8 mouse cellular contexts compared by ENCODE assay signal in the genomic region with DNA sequence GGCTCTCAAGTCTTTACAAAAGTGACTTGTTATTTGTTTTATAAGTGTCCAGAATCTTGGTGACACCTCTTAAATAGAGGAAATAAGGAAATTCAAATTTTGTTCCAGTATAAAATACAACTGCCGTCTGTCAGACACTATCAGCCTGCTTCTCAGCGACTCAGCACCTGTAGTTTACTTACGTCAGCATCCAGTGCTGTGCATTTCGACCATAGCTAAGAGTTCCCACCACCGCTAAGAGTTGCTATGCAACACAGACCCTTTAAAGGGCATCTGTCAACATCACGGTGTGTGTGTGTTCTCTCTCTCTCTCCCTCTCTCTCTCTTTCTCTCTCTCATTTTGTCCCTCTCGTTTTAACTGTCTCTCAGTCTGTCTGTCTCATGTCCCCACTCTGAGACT.
DNase-seq lines count a peak whose midpoint lies in the region; ATAC-seq and TF ChIP-seq lines count a peak whose summit lies in the region.

No protein-coding gene starts in this region.

- H3K27ac ChIP-seq in heart, embryonic 16.5 days (ENCODE audit: low read length): no peak overlapping the region
- H3K27ac ChIP-seq in hindbrain, embryonic 13.5 days: no peak overlapping the region
- no peak overlapping the region for H3K27ac ChIP-seq in midbrain, embryonic 12.5 days (replicated peaks)

- H3K9ac ChIP-seq in heart, embryonic 16.5 days (ENCODE audit: low read length): no peak overlapping the region
- 0 out of 2 replicates have a peak overlapping the region, but pooled peaks have one; percentile 64 for H3K9ac ChIP-seq in hindbrain, embryonic 13.5 days
- H3K9ac ChIP-seq in midbrain, embryonic 12.5 days (replicated peaks): no peak overlapping the region

- no peaks in the 10 kb centered on the region for H3K9me3 ChIP-seq in heart, embryonic 16.5 days (replicated peaks; ENCODE audit: control insufficient read depth, low read length)
- no peaks in the 10 kb centered on the region for H3K9me3 ChIP-seq in hindbrain, embryonic 13.5 days
- H3K9me3 ChIP-seq in midbrain, embryonic 12.5 days: no peaks in the 10 kb centered on the region

- whole genome bisulfite sequencing in heart, embryonic 16.5 days: 24% methylated on average over 7 of the region's 7 CpGs
- 14% methylated on average over 7 of the region's 7 CpGs for WGBS in hindbrain, embryonic 13.5 days
- WGBS in midbrain, embryonic 12.5 days: 25% methylated on average over 7 of the region's 7 CpGs

- no peak; the same call in 1 of the 2 replicates for ATAC-seq in heart, embryonic 16.5 days (replicated peaks; ENCODE audit: extremely low read depth, insufficient read depth, low FRiP score)
- ATAC-seq in hindbrain, embryonic 13.5 days (ENCODE audit: low FRiP score): peak; percentile 47; the same call in 1 of the 2 replicates
- no peak for ATAC-seq in midbrain, embryonic 12.5 days (ENCODE audit: low FRiP score, low read depth)
- ATAC-seq in erythroid progenitor cell, adult 5-6 weeks (replicated peaks; ENCODE audit: low FRiP score, poor library complexity, severe bottlenecking): no peak

- no peak for TF ChIP-seq CTCF in brain, embryonic 14.5 days (IDR thresholded peaks at IDR 0.05; ENCODE audit: borderline replicate concordance, extremely low read depth, insufficient read depth, insufficient read length)

- H3K36me3 ChIP-seq in heart, embryonic 16.5 days (ENCODE audit: control insufficient read depth, insufficient read depth): no peaks in the 10 kb centered on the region
- no peaks in the 10 kb centered on the region for H3K36me3 ChIP-seq in hindbrain, embryonic 13.5 days
- H3K36me3 ChIP-seq in midbrain, embryonic 12.5 days: no peaks in the 10 kb centered on the region

- H3K4me1 ChIP-seq in heart, embryonic 16.5 days (ENCODE audit: control insufficient read depth, insufficient read depth, low read length): peaks cover 17% of the 10 kb centered on the region
- peaks cover 46% of the 10 kb centered on the region for H3K4me1 ChIP-seq in hindbrain, embryonic 13.5 days (replicated peaks)
- H3K4me1 ChIP-seq in midbrain, embryonic 12.5 days: peaks cover 40% of the 10 kb centered on the region

- H3K27me3 ChIP-seq in heart, embryonic 16.5 days (ENCODE audit: control insufficient read depth, insufficient read depth, low read length): no peaks in the 10 kb centered on the region
- H3K27me3 ChIP-seq in hindbrain, embryonic 13.5 days: no peaks in the 10 kb centered on the region
- peaks cover 10% of the 10 kb centered on the region; the same call in 1 of the 2 replicates for H3K27me3 ChIP-seq in midbrain, embryonic 12.5 days

- peak overlapping the region; percentile 76 for H3K4me2 ChIP-seq in heart, embryonic 16.5 days (ENCODE audit: low read depth, low read length)
- peak overlapping the region; percentile 58 for H3K4me2 ChIP-seq in hindbrain, embryonic 13.5 days
- H3K4me2 ChIP-seq in midbrain, embryonic 12.5 days (replicated peaks): peak overlapping the region; percentile 78

- H3K4me3 ChIP-seq in heart, embryonic 16.5 days (ENCODE audit: low read length): peak overlapping the region; percentile 57
- H3K4me3 ChIP-seq in hindbrain, embryonic 13.5 days: peak overlapping the region; percentile 32; the same call in 1 of the 2 replicates
- peak overlapping the region; percentile 43 for H3K4me3 ChIP-seq in midbrain, embryonic 12.5 days

- no peak for TF ChIP-seq POLR2A in brain, embryonic 14.5 days (IDR thresholded peaks at IDR 0.05; ENCODE audit: borderline replicate concordance, extremely low read depth, insufficient read depth, insufficient read length, poor library complexity, severe bottlenecking)

- intact Hi-C loops in heart, postnatal 10 days (cut with DNase I): no loop called here

- DNase-seq in heart, postnatal 10 days: no peak
- peak; percentile 55 for DNase-seq in brain, embryonic 14.5 days (ENCODE audit: low read depth)
- no peak for DNase-seq in cerebellum, adult 11 months
- no peak for DNase-seq in cerebellum, adult 9-10 months
